Mouse (Mus musculus) spleen, adult 2 months (tissue): Measurements from ENCODE around the gene Arl10.

Experiments used
- CTCF ChIP-seq: fragments of 200-500 bp; IDR thresholded peaks from 2 replicates; pipeline ENCODE4 v1.5.1; 2011; ENCODE audit warnings: mild to moderate bottlenecking, inconsistent platforms; ENCODE audit not compliant: insufficient read depth, insufficient read length, insufficient replicate concordance; ENCODE audit errors: extremely low read depth
- POLR2A ChIP-seq: fragments of 200-500 bp; IDR thresholded peaks from 2 replicates; pipeline ENCODE4 v1.6.1; 2011; ENCODE audit warnings: low read depth, low read length, inconsistent platforms

DNA sequence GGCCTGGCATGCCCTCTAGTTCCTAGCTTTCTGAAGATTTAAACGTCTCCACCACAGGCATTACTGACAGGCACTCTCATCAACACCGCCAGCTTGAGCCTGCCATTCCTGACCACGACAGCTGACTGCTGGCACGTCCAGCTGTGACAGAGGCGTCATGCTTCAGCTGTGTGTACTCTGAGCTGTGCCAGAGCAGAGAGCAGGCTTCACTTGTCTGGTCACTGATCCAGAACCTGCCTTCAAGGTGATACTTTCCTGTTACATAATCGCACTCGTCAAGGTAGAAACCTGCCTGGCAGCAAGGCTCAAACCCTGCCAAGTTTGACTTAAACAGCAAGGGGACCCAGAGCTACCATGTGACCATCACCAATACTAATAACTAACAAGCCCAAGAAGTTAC is 12.3 kb upstream of the Arl10 start:
- TF ChIP-seq CTCF (no peak), POLR2A (no peak)
